Mouse (Mus musculus) neural tube, embryonic 13.5 days (tissue): Measurements from ENCODE around the gene Ctdsp2. TPM values are rescaled to one million over a fixed set of nuclear protein-coding genes. Genes with fewer than 3 reads are reported as not detected.

ENCODE experiments used
- ATAC-seq: fragments of 200-750 bp; cut with Nextera tagmentation; 2 replicates; pipeline ENCODE4 v1.8.0; 2017; ENCODE audit warnings: low read depth, mild to moderate bottlenecking, moderate TSS enrichment, moderate library complexity
- H3K27ac ChIP-seq: fragments of 300-500 bp; sonication (generic); replicated peaks from 2 replicates; pipeline ENCODE4 v1.5.1; 2015; ENCODE audit warnings: moderate library complexity, mild to moderate bottlenecking, inconsistent platforms
- H3K27me3 ChIP-seq: fragments of 300-500 bp; sonication (generic); 2 replicates; pipeline ENCODE4 v1.6.1; 2015; ENCODE audit warnings: mild to moderate bottlenecking, inconsistent platforms
- H3K36me3 ChIP-seq: fragments of 300-500 bp; sonication (generic); 2 replicates; pipeline ENCODE4 v1.6.1; 2015; ENCODE audit warnings: mild to moderate bottlenecking, inconsistent platforms
- H3K4me1 ChIP-seq: fragments of 300-500 bp; sonication (generic); replicated peaks from 2 replicates; pipeline ENCODE4 v1.6.1; 2015; ENCODE audit warnings: inconsistent platforms
- H3K4me2 ChIP-seq: fragments of 300-500 bp; sonication (generic); 2 replicates; pipeline ENCODE4 v1.6.1; 2015; ENCODE audit warnings: inconsistent platforms, mild to moderate bottlenecking, moderate library complexity
- H3K4me3 ChIP-seq: fragments of 300-500 bp; sonication (generic); 2 replicates; pipeline ENCODE4 v1.5.1; 2015; ENCODE audit warnings: mild to moderate bottlenecking, inconsistent platforms
- H3K9ac ChIP-seq: fragments of 300-500 bp; sonication (generic); 2 replicates; pipeline ENCODE4 v1.6.1; 2015; ENCODE audit warnings: moderate library complexity, mild to moderate bottlenecking, inconsistent platforms
- H3K9me3 ChIP-seq: fragments of 300-500 bp; sonication (generic); 2 replicates; pipeline ENCODE4 v1.6.1; 2016; ENCODE audit warnings: inconsistent platforms
- whole genome bisulfite sequencing: fragments of 180-500 bp; shearing (Covaris S2); methylation state at CpG from one replicate; pipeline ENCODE4 v1.1.7; 2015; 5-methylcytosine and 5-hydroxymethylcytosine counted together
- polyA plus RNA-seq: library from polyadenylated mRNA; unstranded; fragments of >200 nt; fragmentation: Nextera tagmentation; extraction: Ambion mirVana; gene quantifications from 2 replicates; pipeline ENCODE4 v1.2.1, GENCODE M21; 2015

Gene Ctdsp2
- polyA plus RNA-seq, 1 experiment from 2014 or later, result 21.9 TPM

DNA sequence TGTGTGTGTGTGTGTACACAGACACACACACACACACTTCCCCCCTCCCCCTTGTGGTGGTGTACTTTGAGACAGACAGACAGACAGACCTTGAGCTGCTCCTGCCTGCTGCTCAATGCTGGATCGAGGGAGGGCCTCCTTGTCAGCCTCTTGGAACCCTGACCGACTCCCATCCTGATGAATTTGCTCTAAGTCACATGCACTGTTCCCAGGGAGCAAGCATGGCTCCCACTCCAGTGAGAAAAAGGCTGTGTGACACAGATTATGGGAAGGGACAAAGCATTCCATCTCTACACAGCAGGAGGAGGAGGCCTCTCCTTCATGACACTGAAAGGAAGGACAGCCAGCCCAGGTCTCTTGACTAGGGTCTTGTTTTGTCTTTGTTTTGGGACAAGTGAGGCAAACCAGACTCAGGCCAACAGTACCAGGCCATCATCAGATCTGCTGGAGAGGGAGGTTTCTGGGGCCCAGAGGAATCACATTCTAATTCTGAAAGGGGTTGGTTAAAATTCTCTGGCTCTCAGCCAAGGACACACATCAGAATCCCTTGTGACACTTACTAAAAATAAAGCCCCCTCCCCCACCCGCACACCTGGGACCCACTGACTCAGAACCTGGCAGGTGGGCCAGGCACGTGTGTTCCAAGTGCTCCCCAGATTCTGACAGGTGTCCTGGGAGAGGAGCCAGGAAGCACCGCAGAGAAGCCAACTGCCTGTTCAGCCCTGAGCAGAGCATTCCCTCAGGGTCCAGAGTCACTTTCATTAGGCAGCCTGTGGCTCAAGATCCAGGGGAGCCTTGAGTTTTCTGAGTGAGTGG, 5.9 kb downstream of the Ctdsp2 start:
- WGBS, result 42% methylated on average over 5 of the region's 5 CpGs
- peak overlapping the region; percentile 69 for H3K4me2 ChIP-seq
- H3K9ac ChIP-seq, result peak overlapping the region; percentile 52

DNA sequence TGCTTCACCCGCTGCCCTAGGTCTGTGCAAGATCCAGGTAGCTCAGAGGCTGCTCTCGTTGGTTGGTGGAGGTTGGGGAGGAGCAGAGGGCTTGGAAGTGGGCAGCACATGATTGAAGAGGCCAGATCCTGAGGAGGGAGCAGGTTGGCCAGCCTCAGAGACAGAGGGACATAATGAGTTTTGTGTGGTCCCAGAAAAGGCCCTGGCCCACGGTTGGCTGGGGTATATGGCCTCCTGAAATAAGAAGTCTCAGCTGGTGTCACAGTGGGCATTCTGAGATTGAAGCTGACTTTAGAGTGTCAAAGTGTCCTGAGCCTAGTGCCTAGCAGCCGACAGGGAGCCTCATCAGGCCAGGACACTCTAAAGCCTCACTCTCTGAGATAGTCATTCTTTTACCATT, 6.6 kb downstream of the Ctdsp2 start:
- Histone ChIP-seq H3K9me3 (no peaks in the 10 kb centered on the region), H3K4me3 (no peak overlapping the region), H3K36me3 (no peaks in the 10 kb centered on the region), H3K9ac (no peak overlapping the region), H3K4me1 (peaks cover 89% of the 10 kb centered on the region), H3K27ac (peak overlapping the region; percentile 54), H3K27me3 (no peaks in the 10 kb centered on the region), H3K4me2 (peak overlapping the region; percentile 69; the same call in 1 of the 2 replicates)
- no peak for ATAC-seq
- WGBS, result 75% methylated on average over 4 of the region's 4 CpGs

More for the DNA sequence above, 5.9 kb downstream of the Ctdsp2 start:
- Histone ChIP-seq H3K4me1 (peaks cover 89% of the 10 kb centered on the region), H3K27me3 (no peaks in the 10 kb centered on the region), H3K4me3 (0 out of 2 replicates have a peak overlapping the region, but pooled peaks have one; percentile 3), H3K36me3 (no peaks in the 10 kb centered on the region), H3K27ac (peak overlapping the region; percentile 61), H3K9me3 (no peaks in the 10 kb centered on the region)
- no peak for ATAC-seq

DNA sequence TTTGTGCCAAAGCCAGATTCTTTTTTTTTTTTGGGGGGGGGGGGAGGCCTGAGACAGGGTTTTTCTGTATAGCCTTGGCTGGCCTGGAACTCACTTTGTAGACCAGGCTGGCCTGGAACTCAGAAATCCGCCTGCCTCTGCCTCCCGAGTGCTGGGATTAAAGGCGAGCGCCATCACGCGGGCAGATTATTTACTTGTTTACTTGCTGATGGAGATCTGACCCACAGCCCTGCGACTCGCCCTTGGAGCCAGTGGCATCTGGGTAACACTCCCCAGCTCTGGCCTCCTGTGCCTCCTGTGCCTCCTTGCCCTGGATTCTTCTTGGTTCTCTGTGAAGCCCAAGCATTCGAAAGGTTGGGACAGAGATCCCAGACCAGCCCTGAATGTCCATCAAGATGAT, 7.1 kb downstream of the Ctdsp2 start:
- Histone ChIP-seq H3K4me1 (peaks cover 89% of the 10 kb centered on the region), H3K4me2 (no peak overlapping the region), H3K27me3 (no peaks in the 10 kb centered on the region), H3K36me3 (no peaks in the 10 kb centered on the region), H3K9ac (no peak overlapping the region), H3K9me3 (no peaks in the 10 kb centered on the region), H3K4me3 (no peak overlapping the region), H3K27ac (no peak overlapping the region)
- 96% methylated on average over 9 of the region's 9 CpGs for WGBS
- ATAC-seq, result no peak

DNA sequence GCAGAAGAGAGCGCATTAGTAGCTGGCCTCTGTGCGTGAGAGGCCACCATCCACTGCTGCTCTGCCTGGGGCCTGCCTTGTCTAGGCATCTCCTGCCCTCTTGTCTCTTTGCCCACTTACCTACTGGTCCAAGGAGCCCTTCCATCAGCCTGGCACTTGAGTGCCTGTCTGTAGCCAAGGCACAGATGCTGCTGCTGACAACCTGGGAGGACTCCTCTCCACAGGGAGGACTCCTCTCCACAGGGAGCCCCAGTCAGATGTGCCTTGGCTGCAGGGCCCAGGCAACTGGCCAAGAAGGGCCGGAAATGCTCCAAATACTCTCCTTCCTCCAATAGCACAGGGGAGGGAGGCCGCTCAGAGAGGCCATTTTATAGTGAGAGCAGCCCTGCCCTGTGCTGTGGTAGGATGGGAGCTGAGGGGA, 8.0 kb downstream of the Ctdsp2 start:
- ATAC-seq, result peak; percentile 28; the same call in 1 of the 2 replicates

DNA sequence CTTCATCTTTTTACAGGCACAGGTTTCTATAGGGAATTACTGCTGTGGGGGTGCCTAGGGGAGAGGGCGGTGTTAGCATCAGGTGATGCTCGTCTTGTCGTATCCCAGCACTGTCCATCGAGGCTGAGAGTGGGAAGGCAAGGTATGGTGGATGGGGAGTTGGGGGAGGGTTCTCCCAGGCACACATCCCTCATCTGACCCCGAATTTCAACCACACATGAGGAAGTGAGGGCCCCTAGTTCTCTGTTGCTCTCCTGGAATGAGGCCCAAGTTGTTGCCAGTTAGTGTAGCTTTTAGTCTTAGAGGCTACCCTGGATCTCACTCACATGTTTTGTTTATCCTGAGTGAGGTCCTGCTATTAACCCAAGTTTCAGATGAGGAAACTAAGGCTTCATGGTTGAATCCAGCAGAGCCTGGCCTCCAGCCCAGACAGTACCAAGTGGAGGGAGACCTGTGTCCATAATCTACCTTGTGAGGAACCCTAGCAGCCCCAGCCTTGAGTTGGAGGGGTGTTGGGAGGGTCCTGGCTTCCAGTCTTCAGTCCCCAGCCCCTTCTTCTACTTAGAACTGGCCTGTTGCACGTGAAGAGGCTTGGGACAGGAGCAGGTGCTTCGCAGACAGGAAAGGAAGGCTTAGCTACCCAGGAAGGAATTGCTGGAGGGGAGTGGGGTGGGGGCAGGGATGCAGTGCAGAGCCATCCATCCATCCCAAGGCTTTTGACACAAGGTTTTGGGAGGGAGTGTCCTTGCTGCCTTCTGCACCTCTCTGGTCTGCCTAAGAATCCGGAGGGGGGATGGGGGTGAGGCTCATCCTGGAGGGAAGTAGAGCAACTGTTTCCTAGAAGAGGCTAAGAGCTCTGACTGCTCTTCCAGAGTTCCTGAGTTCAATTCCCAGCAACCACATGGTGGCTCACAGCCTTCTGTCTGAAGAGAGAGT, 8.9 kb downstream of the Ctdsp2 start:
- peak overlapping the region; percentile 80 for H3K27ac ChIP-seq
- peaks cover 5% of the 10 kb centered on the region for H3K36me3 ChIP-seq
- H3K4me3 ChIP-seq, result no peak overlapping the region
- H3K27me3 ChIP-seq, result no peaks in the 10 kb centered on the region
- H3K9me3 ChIP-seq, result no peaks in the 10 kb centered on the region
- H3K4me1 ChIP-seq, result peaks cover 87% of the 10 kb centered on the region
- H3K4me2 ChIP-seq, result peak overlapping the region; percentile 20; the same call in 1 of the 2 replicates
- peak overlapping the region; percentile 49; the same call in 1 of the 2 replicates for H3K9ac ChIP-seq
- ATAC-seq, result no peak
- WGBS, result 61% methylated on average over 8 of the region's 8 CpGs

More for the DNA sequence above, 8.0 kb downstream of the Ctdsp2 start:
- Histone ChIP-seq H3K4me2 (peak overlapping the region; percentile 20), H3K36me3 (no peaks in the 10 kb centered on the region), H3K4me3 (no peak overlapping the region), H3K4me1 (peaks cover 89% of the 10 kb centered on the region), H3K9ac (peak overlapping the region; percentile 49; the same call in 1 of the 2 replicates), H3K27ac (peak overlapping the region; percentile 80), H3K9me3 (no peaks in the 10 kb centered on the region), H3K27me3 (no peaks in the 10 kb centered on the region)
- WGBS, result 45% methylated on average over 4 of the region's 4 CpGs

DNA sequence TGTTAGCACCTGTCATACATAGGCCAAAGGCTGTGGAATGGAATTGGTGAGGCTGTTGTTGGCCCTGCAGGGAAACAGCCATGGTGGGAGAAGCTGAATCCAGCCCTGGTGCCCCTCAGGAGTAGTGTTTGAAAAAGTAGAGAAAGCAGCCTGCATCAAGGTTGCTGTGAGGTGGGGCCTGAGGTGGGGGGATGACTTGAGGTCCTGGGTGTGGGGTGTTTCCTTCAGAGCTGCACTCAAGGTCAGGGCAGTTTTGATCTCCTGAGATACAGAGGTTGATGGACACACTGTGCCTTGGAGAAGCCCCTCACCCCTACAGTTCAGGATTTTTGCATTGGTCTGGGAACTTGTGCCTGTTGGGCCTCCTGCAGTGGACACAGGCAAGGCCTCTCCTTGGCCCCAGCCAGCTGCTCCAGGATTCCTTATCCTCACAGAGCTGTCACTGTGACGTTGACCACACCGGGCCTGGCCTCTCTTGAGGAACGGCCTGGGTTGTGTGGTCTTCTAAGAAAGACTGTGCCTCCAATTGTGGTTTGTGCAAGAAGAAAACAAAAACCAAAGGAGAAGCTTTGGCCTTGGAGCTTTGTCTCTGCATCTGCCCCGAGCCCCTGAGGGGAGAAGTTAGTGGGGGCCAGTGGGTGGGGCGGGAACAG, 10.1 kb downstream of the Ctdsp2 start:
- Histone ChIP-seq H3K9me3 (no peaks in the 10 kb centered on the region), H3K36me3 (peaks cover 17% of the 10 kb centered on the region), H3K4me2 (no peak overlapping the region), H3K4me3 (no peak overlapping the region), H3K27ac (peak overlapping the region; percentile 28; the same call in 1 of the 2 replicates), H3K4me1 (peaks cover 75% of the 10 kb centered on the region), H3K27me3 (no peaks in the 10 kb centered on the region), H3K9ac (0 out of 2 replicates have a peak overlapping the region, but pooled peaks have one; percentile 17)
- no peak for ATAC-seq
- 72% methylated on average over 5 of the region's 5 CpGs for WGBS

DNA sequence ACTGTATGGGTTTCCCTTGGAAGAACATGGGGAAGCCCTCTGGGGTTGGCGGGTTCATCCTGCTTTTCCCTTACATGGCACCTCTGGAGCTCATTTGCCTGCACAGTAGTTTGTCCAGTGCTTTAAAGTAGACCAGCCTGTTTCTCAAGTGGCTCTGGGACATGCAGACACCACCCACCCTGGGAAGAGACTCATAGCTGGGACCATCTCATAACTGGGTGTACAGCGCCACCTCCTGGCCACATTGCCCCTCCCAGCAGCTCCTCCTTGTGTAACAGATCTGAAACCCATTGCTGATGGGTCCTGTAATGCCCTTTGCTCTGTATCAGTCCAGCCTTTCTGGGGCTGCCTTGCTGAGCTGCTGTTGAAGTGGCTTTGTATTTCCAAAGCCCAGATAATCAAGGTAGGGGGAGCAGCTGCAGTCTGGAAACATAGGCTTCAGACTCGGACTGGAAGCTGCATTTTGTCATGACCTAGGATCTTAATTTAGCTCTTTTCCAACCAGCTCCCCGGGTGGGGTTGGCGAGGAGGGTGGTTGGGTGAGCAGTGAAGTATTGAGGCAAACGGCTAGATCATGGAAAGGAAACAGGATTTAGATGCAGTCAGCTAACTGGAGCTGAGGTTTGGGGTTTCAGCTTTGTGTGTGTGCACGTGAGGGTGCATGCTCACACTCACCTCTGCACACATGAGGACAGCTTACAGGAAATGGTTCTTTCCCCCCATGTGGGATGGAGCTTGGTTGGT, 12.0 kb downstream of the Ctdsp2 start:
- Histone ChIP-seq H3K27ac (0 out of 2 replicates have a peak overlapping the region, but pooled peaks have one; percentile 23), H3K4me1 (peaks cover 58% of the 10 kb centered on the region), H3K9me3 (no peaks in the 10 kb centered on the region), H3K9ac (peak overlapping the region; percentile 23; the same call in 1 of the 2 replicates), H3K4me2 (no peak overlapping the region), H3K27me3 (no peaks in the 10 kb centered on the region), H3K4me3 (no peak overlapping the region), H3K36me3 (peaks cover 35% of the 10 kb centered on the region)
- WGBS, result 57% methylated on average over 7 of the region's 7 CpGs
- peak; percentile 37; the same call in 1 of the 2 replicates for ATAC-seq

DNA sequence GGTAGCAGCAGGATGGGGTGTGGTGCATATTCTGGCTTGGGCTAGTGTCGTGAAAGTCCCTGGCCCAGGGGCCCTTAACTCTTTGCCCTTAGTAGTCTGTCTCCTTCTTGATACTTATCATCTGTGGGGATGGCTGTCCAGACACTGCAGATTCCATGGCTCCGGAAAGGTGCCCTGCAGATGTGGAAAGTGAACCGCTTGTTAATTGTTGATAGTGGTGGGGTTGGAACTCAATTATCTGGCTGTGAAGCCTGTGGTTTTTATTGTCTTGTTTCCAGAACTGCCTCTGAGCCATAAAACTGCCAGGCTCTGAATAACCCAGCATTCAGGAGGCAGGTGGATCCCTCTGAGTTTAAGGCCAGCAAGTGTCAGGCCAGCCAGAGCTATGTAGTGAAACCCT, 13.2 kb downstream of the Ctdsp2 start:
- WGBS, result 20% methylated on average over 3 of the region's 3 CpGs
- ATAC-seq, result no peak

DNA sequence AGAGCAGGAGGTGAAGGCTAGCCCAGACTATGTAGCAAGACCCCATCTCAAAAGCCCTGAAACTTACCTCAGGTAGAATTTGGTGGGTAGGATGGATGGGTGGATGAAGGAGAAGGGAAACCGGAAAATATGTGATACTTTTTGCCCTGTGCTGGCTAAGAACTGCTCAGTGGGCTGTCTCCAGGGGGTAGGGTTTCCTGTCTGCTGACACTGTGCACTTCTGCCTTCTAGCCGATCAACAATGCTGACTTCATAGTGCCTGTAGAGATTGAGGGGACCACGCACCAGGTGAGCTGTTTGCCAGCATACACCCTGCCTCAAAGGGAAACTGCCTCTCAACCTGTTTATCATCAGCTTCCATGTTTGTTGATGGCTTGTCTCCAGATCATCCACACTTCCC, 15.1 kb downstream of the Ctdsp2 start:
- Histone ChIP-seq H3K4me3 (no peak overlapping the region), H3K4me2 (no peak overlapping the region), H3K9me3 (no peaks in the 10 kb centered on the region), H3K27me3 (no peaks in the 10 kb centered on the region), H3K9ac (no peak overlapping the region), H3K27ac (no peak overlapping the region), H3K4me1 (peaks cover 26% of the 10 kb centered on the region), H3K36me3 (peaks cover 58% of the 10 kb centered on the region)
- 90% methylated on average over 3 of the region's 3 CpGs for WGBS
- ATAC-seq, result no peak

More for the DNA sequence above, 13.2 kb downstream of the Ctdsp2 start:
- no peak overlapping the region for H3K27ac ChIP-seq
- H3K4me3 ChIP-seq, result no peak overlapping the region
- no peak overlapping the region for H3K4me2 ChIP-seq
- H3K9me3 ChIP-seq, result no peaks in the 10 kb centered on the region
- peaks cover 46% of the 10 kb centered on the region for H3K4me1 ChIP-seq
- H3K36me3 ChIP-seq, result peaks cover 43% of the 10 kb centered on the region
- no peak overlapping the region for H3K9ac ChIP-seq
- H3K27me3 ChIP-seq, result no peaks in the 10 kb centered on the region

DNA sequence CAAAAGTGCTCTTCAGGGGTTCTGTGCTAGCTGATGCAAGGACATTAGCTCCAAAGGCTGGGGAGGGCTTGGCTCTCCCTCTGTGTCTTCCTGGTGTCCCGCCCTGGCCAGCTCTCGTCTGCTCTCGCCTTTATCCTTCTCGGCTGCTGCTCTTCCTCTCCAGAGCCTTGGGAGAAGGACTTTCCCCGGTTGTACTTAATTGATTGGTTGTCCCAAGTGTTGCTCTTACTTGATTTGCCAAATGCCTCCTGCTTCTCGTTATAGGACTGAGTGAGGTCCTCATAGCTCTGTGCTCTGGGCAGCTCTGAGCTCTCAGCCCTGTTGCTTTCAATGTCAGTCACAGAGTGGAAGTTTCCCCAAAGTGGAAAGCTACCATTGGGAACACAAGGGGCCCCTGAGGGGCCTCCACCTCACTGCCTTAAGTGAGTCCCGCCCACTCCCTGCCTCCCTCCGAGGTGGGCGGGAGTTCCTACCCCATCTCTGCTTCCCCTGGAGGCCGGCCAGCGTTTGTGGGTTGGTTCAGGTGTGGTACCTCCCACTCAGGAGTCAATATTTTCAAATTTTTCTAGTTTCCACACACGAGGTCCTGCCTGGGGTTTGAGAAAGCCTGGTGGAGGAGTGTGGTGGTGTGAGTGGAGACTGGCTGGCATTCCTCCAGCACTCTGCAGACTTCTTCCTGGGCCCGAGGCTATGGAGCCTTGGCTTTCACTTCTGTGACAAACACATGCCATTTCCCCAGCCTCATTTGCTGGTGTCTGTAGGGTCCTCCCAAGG, 19.0 kb downstream of the Ctdsp2 start:
- H3K36me3 ChIP-seq, result peaks cover 72% of the 10 kb centered on the region
- 82% methylated on average over 13 of the region's 13 CpGs for WGBS
- no peaks in the 10 kb centered on the region for H3K27me3 ChIP-seq
- H3K9me3 ChIP-seq, result no peaks in the 10 kb centered on the region
- H3K4me1 ChIP-seq, result no peaks in the 10 kb centered on the region
- H3K9ac ChIP-seq, result no peak overlapping the region
- no peak overlapping the region for H3K4me2 ChIP-seq
- H3K4me3 ChIP-seq, result no peak overlapping the region
- ATAC-seq, result no peak
- no peak overlapping the region for H3K27ac ChIP-seq
